Mouse (Mus musculus): ENCODE data around the gene Myh7.
"Not testable (repeated sequence)": the region's sequence is repeated elsewhere in the genome, so short reads cannot be mapped to it uniquely, and the experiment has no call there.

The Myh7 gene

GRCm38 (mm10) chr14:55003878-55004855, 9.7 kb upstream of the Myh7 start:
- DNase-seq (ENCODE audit: extremely low read depth, low read depth), result no peak

- DNase-seq (ENCODE audit: extremely low read depth, low read depth), result no peak
Observed at GRCm38 (mm10) chr14:55002687-55003120, 8.3 kb upstream of the Myh7 start.

- no peak for DNase-seq (ENCODE audit: extremely low read depth, low read depth)
Observed at GRCm38 (mm10) chr14:55001938-55002686, 7.7 kb upstream of the Myh7 start.

GRCm38 (mm10) chr14:55001446-55001845, 7.0 kb upstream of the Myh7 start:
- no peak for DNase-seq (ENCODE audit: extremely low read depth, low read depth)

GRCm38 (mm10) chr14:55000814-55001213, 6.4 kb upstream of the Myh7 start:
- no peak for DNase-seq (ENCODE audit: extremely low read depth, low read depth)

GRCm38 (mm10) chr14:54999868-55000267, 5.4 kb upstream of the Myh7 start:
- DNase-seq (ENCODE audit: extremely low read depth, low read depth), result not testable (repeated sequence)

- no peak for DNase-seq (ENCODE audit: extremely low read depth, low read depth)
Observed at GRCm38 (mm10) chr14:54998680-54999079, 4.3 kb upstream of the Myh7 start.

GRCm38 (mm10) chr14:54997297-54997696, 2.9 kb upstream of the Myh7 start:
- no peak for DNase-seq (ENCODE audit: extremely low read depth, low read depth)

GRCm38 (mm10) chr14:54996793-54997192, 2.4 kb upstream of the Myh7 start:
- DNase-seq (ENCODE audit: extremely low read depth, low read depth), result no peak

- DNase-seq (ENCODE audit: extremely low read depth, low read depth), result no peak
Observed at GRCm38 (mm10) chr14:54995457-54996138, 1.2 kb upstream of the Myh7 start.

- DNase-seq (ENCODE audit: extremely low read depth, low read depth), result no peak
Observed at GRCm38 (mm10) chr14:54994869-54995186, 402 bp upstream of the Myh7 start.

GRCm38 (mm10) chr14:54993636-54994035, 790 bp downstream of the Myh7 start:
- DNase-seq (ENCODE audit: extremely low read depth, low read depth), result no peak

- no peak for DNase-seq (ENCODE audit: extremely low read depth, low read depth)
Observed at GRCm38 (mm10) chr14:54992196-54992595, 2.2 kb downstream of the Myh7 start.

GRCm38 (mm10) chr14:54989886-54990441, 4.5 kb downstream of the Myh7 start:
- no peak for DNase-seq (ENCODE audit: extremely low read depth, low read depth)

- no peak for DNase-seq (ENCODE audit: extremely low read depth, low read depth)
Observed at GRCm38 (mm10) chr14:54988882-54989281, 5.5 kb downstream of the Myh7 start.

- DNase-seq (ENCODE audit: extremely low read depth, low read depth), result not testable (repeated sequence)
Observed at GRCm38 (mm10) chr14:54988350-54988874, 6.0 kb downstream of the Myh7 start.

GRCm38 (mm10) chr14:54981934-54982333, 12.5 kb downstream of the Myh7 start:
- DNase-seq (ENCODE audit: extremely low read depth, low read depth), result no peak

- DNase-seq (ENCODE audit: extremely low read depth, low read depth), result no peak
Observed at GRCm38 (mm10) chr14:54978664-54979063, 15.8 kb downstream of the Myh7 start.

- no peak for DNase-seq (ENCODE audit: extremely low read depth, low read depth)
Observed at GRCm38 (mm10) chr14:54976633-54977032, 17.8 kb downstream of the Myh7 start, which contains the start of gene Gm17428. Gene Gm17428, plus strand, starts transcription at chr14:54976933.

GRCm38 (mm10) chr14:54974068-54974791, 20.2 kb downstream of the Myh7 start:
- no peak for DNase-seq (ENCODE audit: extremely low read depth, low read depth)
